Mouse (Mus musculus): ENCODE measurements around the gene Nbl1. TPM values are rescaled to one million over a fixed set of nuclear protein-coding genes. Genes with fewer than 3 reads are reported as not detected.

Gene Nbl1
- 51.8 and 64.3 TPM in 2 replicates for polyA plus RNA-seq (2011; ENCODE audit: insufficient read length, low read depth, missing spikeins)

DNA sequence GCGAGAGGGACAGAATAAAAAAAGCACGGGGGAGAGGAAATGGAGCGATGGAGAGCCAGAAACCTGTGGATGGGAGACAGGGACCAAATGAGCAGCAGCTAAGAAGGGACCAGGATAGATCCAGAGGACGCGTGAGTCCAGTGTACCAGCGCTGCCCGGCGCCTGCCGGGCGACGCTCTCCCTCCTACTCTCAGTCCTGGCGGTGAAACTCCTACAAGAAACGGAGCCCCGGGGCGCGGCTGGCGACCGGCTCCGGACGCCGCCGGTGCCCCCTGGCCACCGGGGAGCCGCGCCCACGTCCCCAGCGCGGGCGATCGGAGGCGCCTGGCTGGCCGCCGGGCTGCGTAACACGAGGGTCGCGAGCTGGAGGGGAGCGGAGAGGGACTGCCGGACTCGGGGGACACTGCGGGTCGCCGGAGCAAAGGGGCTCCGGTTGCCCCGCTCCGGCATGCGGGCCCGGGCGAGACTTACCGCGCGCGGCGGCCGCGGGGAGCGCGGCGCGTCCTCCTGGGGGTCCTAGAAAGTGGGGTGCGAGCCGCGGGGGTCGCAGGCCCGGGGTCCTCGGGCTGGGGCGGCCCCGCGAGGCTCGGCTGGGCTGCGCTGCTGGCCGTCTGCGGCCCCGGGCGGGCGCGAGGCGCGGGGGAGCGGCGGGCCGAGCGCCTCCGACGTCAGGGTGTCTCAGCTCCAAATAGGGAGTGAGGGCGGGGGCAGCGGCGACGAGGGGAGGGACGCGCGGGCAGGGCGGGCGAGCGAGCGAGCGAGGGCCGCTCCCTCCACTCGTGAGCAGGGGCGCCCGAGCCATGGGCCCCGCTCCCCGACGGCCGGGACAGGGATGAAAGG lies at the start of gene Nbl1:
Gene Nbl1 (minus strand): TSS at position 638 of the 840 bp plus-strand sequence.
- Histone ChIP-seq H3K4me1 (ENCODE audit: control insufficient read depth, insufficient read depth, low read length) (peaks cover 2% of the 10 kb centered on the region; the same call in 1 of the 2 replicates), H3K4me3 (ENCODE audit: insufficient read depth, low read length) (peak within 1 kb of the TSS; percentile 93), H3K27ac (ENCODE audit: insufficient read depth, low read length) (peak within 1 kb of the TSS; percentile 55)
- TF ChIP-seq POLR2A (IDR thresholded peaks at IDR 0.05; ENCODE audit: low read depth, low read length), result peak; percentile 64
- no peak for TF ChIP-seq CTCF (IDR thresholded peaks at IDR 0.05; ENCODE audit: borderline replicate concordance, insufficient read depth, low read length)

DNA sequence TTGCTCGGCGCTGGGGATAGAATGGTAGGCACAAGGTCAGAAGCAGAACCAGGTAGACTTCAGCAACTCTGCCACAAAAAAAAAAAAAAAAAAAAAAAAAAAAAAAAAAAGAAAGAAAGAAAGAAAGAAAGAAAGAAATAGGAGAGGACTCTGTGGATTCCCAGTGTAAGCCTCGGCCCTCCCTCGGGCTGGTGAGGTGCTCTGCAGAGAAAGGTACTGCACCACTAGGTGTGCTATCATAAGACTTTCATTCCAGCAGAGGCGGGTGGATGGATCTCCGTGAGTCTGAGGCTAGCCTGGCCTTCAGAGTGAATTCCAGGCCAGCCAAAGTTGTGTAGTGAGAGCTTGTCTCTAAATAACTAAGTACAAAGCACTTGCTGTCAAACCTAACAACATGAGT lies 49.0 kb upstream of the Nbl1 start:
- Histone ChIP-seq H3K27ac (ENCODE audit: insufficient read depth, low read length) (no peak overlapping the region), H3K4me3 (ENCODE audit: insufficient read depth, low read length) (no peak overlapping the region), H3K4me1 (ENCODE audit: control insufficient read depth, insufficient read depth, low read length) (no peaks in the 10 kb centered on the region)
- no peak for TF ChIP-seq CTCF (IDR thresholded peaks at IDR 0.05; ENCODE audit: borderline replicate concordance, insufficient read depth, low read length)
- TF ChIP-seq POLR2A (IDR thresholded peaks at IDR 0.05; ENCODE audit: low read depth, low read length), result no peak

DNA sequence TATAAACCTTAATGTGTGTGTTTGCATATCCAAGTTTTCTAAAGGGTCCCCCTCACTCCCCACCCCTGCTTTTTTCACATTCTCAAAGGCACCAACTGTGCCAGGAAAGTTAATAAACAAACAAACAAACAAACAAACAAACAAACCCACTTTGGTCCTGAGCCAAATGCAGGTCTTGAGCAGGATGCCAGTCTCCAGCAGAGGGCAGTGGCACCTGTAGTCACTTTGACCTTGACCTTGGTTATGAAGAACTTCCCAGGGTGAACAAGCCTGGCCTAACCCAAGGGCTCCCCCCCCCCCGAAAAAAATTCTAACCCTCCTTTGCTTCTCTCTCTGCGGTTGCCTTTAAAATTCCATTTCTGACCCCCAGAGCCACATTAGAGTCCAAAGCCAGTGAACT lies 47.5 kb upstream of the Nbl1 start:
- TF ChIP-seq CTCF (IDR thresholded peaks at IDR 0.05; ENCODE audit: borderline replicate concordance, insufficient read depth, low read length) (peak; percentile 23; the same call in 1 of the 2 replicates), POLR2A (IDR thresholded peaks at IDR 0.05; ENCODE audit: low read depth, low read length) (no peak)
- Histone ChIP-seq H3K4me3 (ENCODE audit: insufficient read depth, low read length) (no peak overlapping the region), H3K27ac (ENCODE audit: insufficient read depth, low read length) (no peak overlapping the region), H3K4me1 (ENCODE audit: control insufficient read depth, insufficient read depth, low read length) (no peaks in the 10 kb centered on the region)

DNA sequence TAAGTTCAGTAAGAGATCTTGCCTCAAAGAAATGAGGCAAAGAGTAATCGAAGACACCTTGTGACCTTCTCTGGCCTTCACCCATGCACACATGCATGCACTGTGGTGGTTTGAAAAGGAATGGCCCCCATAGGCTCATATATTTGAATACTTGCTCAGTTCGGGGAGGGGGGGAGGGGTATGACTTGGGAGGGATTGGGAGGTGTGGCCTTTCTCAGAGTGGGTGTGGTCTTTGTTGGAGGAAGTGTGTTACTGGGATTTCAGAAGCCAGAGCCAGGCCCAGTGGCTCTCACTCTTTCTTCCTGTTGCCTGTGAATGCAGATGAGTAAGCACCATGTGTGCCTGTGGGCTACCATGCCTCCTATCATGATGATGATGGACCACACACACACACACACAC lies 43.2 kb upstream of the Nbl1 start:
- Histone ChIP-seq H3K4me1 (ENCODE audit: control insufficient read depth, insufficient read depth, low read length) (no peaks in the 10 kb centered on the region), H3K4me3 (ENCODE audit: insufficient read depth, low read length) (no peak overlapping the region), H3K27ac (ENCODE audit: insufficient read depth, low read length) (no peak overlapping the region)
- TF ChIP-seq CTCF (IDR thresholded peaks at IDR 0.05; ENCODE audit: borderline replicate concordance, insufficient read depth, low read length), result no peak
- no peak for TF ChIP-seq POLR2A (IDR thresholded peaks at IDR 0.05; ENCODE audit: low read depth, low read length)

DNA sequence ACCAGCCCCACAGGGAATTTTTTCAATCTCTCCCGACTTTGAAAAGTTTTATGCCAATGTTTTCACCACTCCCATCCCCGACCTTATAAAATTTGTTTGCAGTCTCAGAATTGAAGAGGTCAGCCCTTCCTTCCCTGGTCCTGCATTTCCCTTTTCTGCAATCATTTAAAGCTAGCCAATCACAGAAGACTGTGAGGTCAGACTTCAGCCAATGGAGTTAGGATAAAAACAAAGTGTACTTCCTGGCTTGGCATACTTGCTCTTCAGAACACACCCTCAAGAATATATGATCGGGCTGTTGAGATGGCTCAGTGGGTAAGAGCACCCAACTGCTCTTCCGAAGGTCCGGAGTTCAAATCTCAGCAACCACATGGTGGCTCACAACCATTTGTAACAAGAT lies 40.3 kb upstream of the Nbl1 start:
- Histone ChIP-seq H3K4me1 (ENCODE audit: control insufficient read depth, insufficient read depth, low read length) (no peaks in the 10 kb centered on the region; the same call in 1 of the 2 replicates), H3K4me3 (ENCODE audit: insufficient read depth, low read length) (no peak overlapping the region), H3K27ac (ENCODE audit: insufficient read depth, low read length) (no peak overlapping the region)
- TF ChIP-seq CTCF (IDR thresholded peaks at IDR 0.05; ENCODE audit: borderline replicate concordance, insufficient read depth, low read length) (no peak), POLR2A (IDR thresholded peaks at IDR 0.05; ENCODE audit: low read depth, low read length) (no peak)

DNA sequence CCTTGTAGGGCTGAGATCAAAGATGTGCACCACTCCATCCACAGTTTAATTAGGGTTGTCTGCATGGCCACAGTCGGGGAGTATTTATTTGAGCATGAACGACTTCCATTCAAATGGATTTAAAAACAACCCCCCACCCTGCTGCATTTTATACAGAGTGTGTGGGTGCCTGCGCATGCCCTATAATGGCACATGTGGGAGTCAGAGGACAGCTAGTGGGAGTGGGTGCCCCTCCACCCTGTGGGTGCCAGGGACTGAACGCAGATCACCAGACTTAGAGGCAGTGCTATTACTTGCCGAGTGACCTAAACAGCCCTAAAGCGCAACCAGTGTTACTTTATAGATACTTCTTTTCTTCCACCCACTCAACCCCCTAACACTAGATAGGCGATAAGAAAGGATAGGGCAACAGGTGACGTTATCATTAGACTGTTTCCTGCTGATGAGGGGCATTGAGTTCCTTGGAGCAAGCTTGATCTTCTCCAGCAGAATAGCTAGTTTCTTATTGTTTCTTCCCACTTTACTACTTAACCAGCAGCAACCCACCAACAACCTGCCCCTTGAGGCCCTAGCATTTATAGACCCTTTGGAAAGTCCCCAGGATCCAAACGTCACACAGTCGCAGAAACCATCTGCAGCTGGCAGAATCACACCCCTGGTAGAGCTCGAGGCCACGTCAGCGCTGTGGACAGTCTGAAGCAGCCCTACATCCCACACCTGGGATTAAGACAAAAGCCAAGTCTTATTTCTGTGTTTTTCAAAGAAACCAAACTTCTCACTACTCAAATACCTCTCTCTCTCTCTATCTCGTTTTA lies 39.3 kb upstream of the Nbl1 start:
- TF ChIP-seq POLR2A (IDR thresholded peaks at IDR 0.05; ENCODE audit: low read depth, low read length) (no peak), CTCF (IDR thresholded peaks at IDR 0.05; ENCODE audit: borderline replicate concordance, insufficient read depth, low read length) (no peak)
- Histone ChIP-seq H3K4me3 (ENCODE audit: insufficient read depth, low read length) (no peak overlapping the region), H3K27ac (ENCODE audit: insufficient read depth, low read length) (no peak overlapping the region), H3K4me1 (ENCODE audit: control insufficient read depth, insufficient read depth, low read length) (no peaks in the 10 kb centered on the region; the same call in 1 of the 2 replicates)

DNA sequence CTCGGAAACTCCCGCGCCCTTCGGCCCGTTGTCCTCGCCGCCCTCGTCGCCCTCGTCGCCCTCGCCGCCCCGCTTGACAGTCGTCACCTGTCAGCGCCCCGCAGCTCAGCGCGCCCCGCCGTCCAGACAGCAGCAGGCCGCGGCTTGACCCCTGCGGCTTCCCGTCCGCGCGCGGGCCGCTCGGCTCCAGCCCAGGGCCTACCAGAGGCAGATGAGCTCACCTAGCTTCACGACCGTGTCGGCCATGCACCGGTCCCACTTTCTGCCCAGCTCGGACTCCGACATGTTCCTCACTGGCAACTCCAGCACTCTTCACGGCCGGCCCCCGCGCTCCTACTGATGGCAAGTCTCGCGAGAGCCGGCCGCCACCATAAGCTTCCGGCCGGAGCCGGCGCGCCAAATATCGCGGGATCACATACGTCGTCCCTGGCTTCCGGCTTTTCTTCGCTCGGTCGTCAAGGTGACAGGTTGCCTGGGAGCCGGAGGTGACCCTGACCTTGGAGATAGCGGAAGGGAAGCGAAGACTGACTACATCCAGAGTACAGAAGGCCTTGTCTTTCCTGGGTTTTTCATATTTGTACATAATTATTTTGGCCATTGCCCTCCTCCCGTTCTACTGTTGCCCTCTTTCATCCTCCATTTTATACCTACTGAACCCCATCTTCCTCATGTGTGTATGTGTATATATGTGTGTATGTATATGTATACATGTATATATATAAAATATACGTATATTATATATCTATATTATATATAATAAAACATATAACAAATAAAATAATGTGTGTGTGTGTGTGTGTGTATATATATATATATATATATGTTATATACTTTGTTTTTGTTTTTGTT lies 38.1 kb upstream of the Nbl1 start, which contains the start of gene Minos1:
Gene Minos1 (minus strand): TSS at position 413 of the 849 bp plus-strand sequence.
- peak within 1 kb of the TSS; percentile 69 for H3K4me3 ChIP-seq (ENCODE audit: insufficient read depth, low read length)
- H3K27ac ChIP-seq (ENCODE audit: insufficient read depth, low read length), result peak within 1 kb of the TSS; percentile 52
- TF ChIP-seq CTCF (IDR thresholded peaks at IDR 0.05; ENCODE audit: borderline replicate concordance, insufficient read depth, low read length) (no peak), POLR2A (IDR thresholded peaks at IDR 0.05; ENCODE audit: low read depth, low read length) (peak; percentile 90)
- no peaks in the 10 kb centered on the region; the same call in 1 of the 2 replicates for H3K4me1 ChIP-seq (ENCODE audit: control insufficient read depth, insufficient read depth, low read length)

DNA sequence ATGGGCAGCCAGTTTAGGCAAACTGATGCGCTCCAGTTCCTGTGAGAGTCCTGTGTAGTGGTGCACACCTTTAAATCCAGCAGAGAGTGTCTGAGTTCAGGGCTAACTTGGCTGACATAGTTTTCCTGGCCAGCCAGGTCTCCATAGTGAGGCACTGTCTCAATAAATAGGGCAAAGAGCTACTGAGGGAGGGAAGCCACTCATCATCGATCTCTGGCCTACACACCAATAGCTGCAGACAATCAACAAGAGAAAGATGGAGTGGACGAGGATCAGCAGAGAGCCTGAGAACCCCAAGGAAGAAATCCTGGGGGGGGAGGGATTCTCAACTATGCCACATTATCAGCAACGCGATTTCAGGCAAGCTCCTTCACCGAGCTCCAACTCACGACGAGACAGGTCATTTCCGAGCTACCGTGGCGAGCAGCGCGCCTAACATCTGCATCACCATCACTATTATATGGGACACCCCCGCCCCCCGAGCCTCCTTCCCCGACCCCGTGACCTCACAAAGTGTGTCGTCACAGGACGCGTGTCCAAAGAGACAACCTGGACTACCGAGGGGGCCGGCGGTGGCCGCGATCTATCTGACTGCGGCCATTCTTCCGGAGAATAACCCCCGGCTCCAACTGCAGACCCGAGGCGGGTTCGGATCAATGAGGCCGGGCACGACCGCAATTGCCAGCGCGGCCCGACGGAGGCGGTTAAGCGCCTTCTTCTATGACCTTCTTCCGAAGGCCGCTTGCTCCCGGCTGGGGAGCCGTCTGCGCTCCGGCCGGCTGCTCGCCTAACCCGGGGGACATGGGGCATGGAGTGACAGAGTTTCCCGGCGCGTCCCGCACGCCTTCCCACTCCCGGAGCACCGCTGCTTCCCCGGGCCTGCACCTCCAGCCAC lies 37.3 kb upstream of the Nbl1 start:
- TF ChIP-seq CTCF (IDR thresholded peaks at IDR 0.05; ENCODE audit: borderline replicate concordance, insufficient read depth, low read length) (no peak), POLR2A (IDR thresholded peaks at IDR 0.05; ENCODE audit: low read depth, low read length) (no peak)
- H3K27ac ChIP-seq (ENCODE audit: insufficient read depth, low read length), result peak overlapping the region; percentile 52; the same call in 1 of the 2 replicates

More for the DNA sequence above, 37.3 kb upstream of the Nbl1 start:
- Histone ChIP-seq H3K4me1 (ENCODE audit: control insufficient read depth, insufficient read depth, low read length) (no peaks in the 10 kb centered on the region; the same call in 1 of the 2 replicates), H3K4me3 (ENCODE audit: insufficient read depth, low read length) (peak overlapping the region; percentile 69)
